Mouse (Mus musculus): Measurements from ENCODE around the gene Wdr82.

- TF ChIP-seq MAFK (IDR thresholded peaks at IDR 0.05; ENCODE audit: insufficient replicate concordance, low read length) (no peak), MAX (IDR thresholded peaks at IDR 0.05; ENCODE audit: low read length) (no peak), CTCF (conservative IDR thresholded peaks at IDR 0.05 in 1 of 2, IDR thresholded peaks at IDR 0.05 in 1 of 2; ENCODE audit: low read depth in 2 of 2, low read length in 2 of 2) (no peak), KAT2A (IDR thresholded peaks at IDR 0.05; ENCODE audit: insufficient replicate concordance, low read length) (no peak), NELFE (IDR thresholded peaks at IDR 0.05; ENCODE audit: low read depth, low read length) (no peak), GABPA (IDR thresholded peaks at IDR 0.05; ENCODE audit: insufficient replicate concordance, low read depth, low read length) (no peak), E2F4 (IDR thresholded peaks at IDR 0.05; ENCODE audit: insufficient replicate concordance, low read depth, low read length) (no peak), ELF1 (IDR thresholded peaks at IDR 0.05; ENCODE audit: low read depth, low read length) (no peak), POLR2A (IDR thresholded peaks at IDR 0.05; ENCODE audit: low read depth, low read length) (no peak), EP300 (IDR thresholded peaks at IDR 0.05; ENCODE audit: low read length) (no peak), TCF12 (IDR thresholded peaks at IDR 0.05; ENCODE audit: low read depth, low read length) (no peak), RAD21 (IDR thresholded peaks at IDR 0.05; ENCODE audit: low read depth, low read length) (no peak)
These were observed 54.9 kb downstream of the Wdr82 start for GRCm38 (mm10) chr9:106225469-106226150.
